Mouse (Mus musculus) thymus, adult 2 months (tissue): ENCODE data around the gene Slc35d1. TPM values are rescaled to one million over a fixed set of nuclear protein-coding genes. Genes with fewer than 3 reads are reported as not detected.
"Not testable (repeated sequence)": the region's sequence is repeated elsewhere in the genome, so short reads cannot be mapped to it uniquely, and the experiment has no call there.

ENCODE experiments used
- DNase-seq: peaks from one replicate; pipeline ENCODE4 v3.0.0; 2021
- H3K27ac ChIP-seq: fragments of 200-500 bp; 2 replicates; pipeline ENCODE4 v1.5.1; 2012; ENCODE audit warnings: low read length, control low read depth; ENCODE audit not compliant: control insufficient read depth, insufficient read depth
- H3K27me3 ChIP-seq: fragments of 200-500 bp; 2 replicates; pipeline ENCODE4 v1.6.1; 2012; ENCODE audit warnings: mild to moderate bottlenecking, low read length, moderate library complexity, mixed read lengths; ENCODE audit not compliant: control insufficient read depth, insufficient read depth
- H3K36me3 ChIP-seq: fragments of 200-500 bp; 2 replicates; pipeline ENCODE4 v1.6.1; 2012; ENCODE audit warnings: mild to moderate bottlenecking, low read length, moderate library complexity; ENCODE audit not compliant: control insufficient read depth, insufficient read depth
- H3K4me1 ChIP-seq: fragments of 200-500 bp; replicated peaks from 2 replicates; pipeline ENCODE4 v1.6.1; 2012; ENCODE audit warnings: low read length; ENCODE audit not compliant: control insufficient read depth, insufficient read depth
- H3K4me3 ChIP-seq: fragments of 200-500 bp; 2 replicates; pipeline ENCODE4 v1.5.1; 2012; ENCODE audit warnings: mild to moderate bottlenecking, low read length, control low read depth, moderate library complexity; ENCODE audit not compliant: control insufficient read depth, insufficient read depth
- CTCF ChIP-seq: fragments of 200-500 bp; IDR thresholded peaks from 2 replicates; pipeline ENCODE4 v1.5.1; 2012; ENCODE audit warnings: mild to moderate bottlenecking, control low read depth, low read length, moderate library complexity, borderline replicate concordance; ENCODE audit not compliant: control insufficient read depth, poor library complexity, insufficient read depth; ENCODE audit errors: extremely low read depth
- POLR2A ChIP-seq: fragments of 200-500 bp; IDR thresholded peaks from 2 replicates; pipeline ENCODE4 v1.6.1; 2012; ENCODE audit warnings: mild to moderate bottlenecking, low read length, control low read depth, moderate library complexity; ENCODE audit not compliant: control insufficient read depth, poor library complexity, insufficient read depth; ENCODE audit errors: extremely low read depth
- WGBS: fragments of 180-500 bp; shearing (Covaris S2); methylation state at CpG from one replicate; pipeline ENCODE4 v1.1.7; 2018; 5-methylcytosine and 5-hydroxymethylcytosine counted together
- polyA plus RNA-seq: library from polyadenylated mRNA; depleted of rRNA; stranded (reverse); fragments of >200 nt; gene quantifications from 2 replicates; pipeline ENCODE4 v1.2.3, GENCODE M21; 2012

Slc35d1 gene
- polyA plus RNA-seq, 1 experiment = 19.9 TPM

DNA sequence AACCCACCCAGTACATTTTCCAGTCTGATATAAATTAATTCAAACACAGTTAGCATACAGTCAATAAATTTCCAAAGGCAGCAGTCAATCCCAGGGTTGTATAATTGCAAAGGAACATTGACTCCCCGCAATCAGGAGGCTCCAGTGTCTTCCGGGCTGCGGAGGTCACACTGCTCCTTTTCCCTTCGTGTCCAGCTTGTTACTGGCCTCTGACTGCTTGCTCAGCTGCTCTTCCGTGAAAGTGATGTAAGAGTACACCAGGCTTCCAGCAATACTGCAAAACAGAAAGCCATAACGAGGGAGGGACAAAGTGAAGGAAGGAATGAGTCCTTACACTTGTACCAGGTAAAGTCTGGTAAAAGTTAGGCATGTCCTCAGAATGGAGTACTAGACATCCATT lies 41.5 kb downstream of the Slc35d1 start:
- Histone ChIP-seq H3K36me3 (peaks cover 22% of the 10 kb centered on the region), H3K4me3 (no peak overlapping the region), H3K27me3 (no peaks in the 10 kb centered on the region), H3K4me1 (peaks cover 37% of the 10 kb centered on the region), H3K27ac (no peak overlapping the region)
- 92% methylated on average over 6 of the region's 6 CpGs for WGBS
- TF ChIP-seq POLR2A = no peak
- no peak for TF ChIP-seq CTCF
- DNase-seq = no peak

DNA sequence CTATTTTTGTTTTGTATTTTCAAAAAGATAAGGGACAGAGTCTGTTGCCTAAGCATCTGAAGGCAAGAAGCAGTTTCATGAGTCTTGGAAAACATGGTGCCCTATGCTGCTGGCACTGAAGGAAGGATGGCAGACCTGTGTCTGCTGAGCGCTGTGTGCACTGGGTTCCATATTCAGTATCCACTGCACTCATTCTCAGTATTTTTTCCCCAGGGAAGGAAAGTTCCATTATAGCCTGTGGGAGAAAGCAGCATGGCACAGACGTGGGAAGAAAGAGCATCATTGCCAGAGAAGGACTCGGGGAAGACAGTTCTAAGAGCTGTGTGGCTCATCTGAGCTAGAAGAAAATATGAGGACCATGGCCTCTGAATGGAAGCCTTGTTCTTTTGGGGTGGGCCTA lies 43.7 kb downstream of the Slc35d1 start:
- WGBS = 94% methylated on average over 3 of the region's 3 CpGs
- TF ChIP-seq CTCF (no peak), POLR2A (no peak)
- H3K27me3 ChIP-seq = no peaks in the 10 kb centered on the region
- peak overlapping the region; percentile 67 for H3K27ac ChIP-seq
- DNase-seq = no peak
- H3K4me3 ChIP-seq = no peak overlapping the region
- H3K36me3 ChIP-seq = peaks cover 17% of the 10 kb centered on the region
- H3K4me1 ChIP-seq = peaks cover 37% of the 10 kb centered on the region

DNA sequence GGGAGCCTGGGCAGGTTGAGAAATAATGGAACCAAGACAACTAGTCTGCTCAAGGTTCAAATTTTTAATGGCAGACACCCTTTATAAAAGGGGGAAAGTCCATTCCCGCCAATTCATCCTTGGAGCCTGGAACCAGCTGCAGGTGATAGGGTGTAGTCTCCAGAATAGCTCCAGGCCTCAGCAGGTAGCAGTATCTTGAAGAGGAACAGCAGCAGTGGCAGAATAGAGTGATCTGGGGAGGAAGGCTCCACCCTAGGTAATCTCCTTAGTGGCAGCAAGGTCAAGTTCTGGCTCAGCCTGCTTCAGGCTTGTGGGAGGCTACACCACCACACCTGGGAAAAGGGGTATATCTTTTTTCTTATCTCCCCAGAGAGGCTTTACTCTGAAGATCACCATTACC lies 48.8 kb downstream of the Slc35d1 start:
- WGBS = 96% methylated on average over 1 of the region's 1 CpGs
- H3K27me3 ChIP-seq, H3K27ac ChIP-seq, DNase-seq, H3K4me3 ChIP-seq: not testable (repeated sequence)
- Histone ChIP-seq H3K4me1 (peaks cover 13% of the 10 kb centered on the region), H3K36me3 (peaks cover 35% of the 10 kb centered on the region)

DNA sequence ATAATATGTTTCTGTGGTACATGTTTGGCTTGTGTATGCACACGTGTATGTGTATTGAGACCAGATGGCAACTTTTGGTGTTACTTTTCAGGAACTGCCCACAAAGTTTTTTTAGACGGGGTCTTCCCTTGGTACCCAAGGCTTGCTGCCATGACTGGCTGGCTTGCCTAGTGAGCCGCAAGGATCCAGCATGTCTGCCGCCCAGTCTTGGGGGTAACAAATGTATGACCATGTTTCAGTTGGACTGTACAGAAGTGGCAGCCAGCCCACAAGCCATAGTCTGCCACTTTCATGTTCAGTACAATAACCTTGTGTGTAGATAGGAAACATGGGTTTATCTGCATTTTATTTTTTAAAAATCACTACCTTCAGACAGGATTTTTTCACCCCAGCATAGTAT lies 56.2 kb downstream of the Slc35d1 start:
- WGBS = 97% methylated on average over 4 of the region's 4 CpGs
- H3K4me1 ChIP-seq = no peaks in the 10 kb centered on the region
- DNase-seq = no peak
- H3K27me3 ChIP-seq = no peaks in the 10 kb centered on the region
- TF ChIP-seq CTCF (no peak), POLR2A (no peak)
- peaks cover 96% of the 10 kb centered on the region for H3K36me3 ChIP-seq
- H3K4me3 ChIP-seq = no peak overlapping the region
- no peak overlapping the region for H3K27ac ChIP-seq

DNA sequence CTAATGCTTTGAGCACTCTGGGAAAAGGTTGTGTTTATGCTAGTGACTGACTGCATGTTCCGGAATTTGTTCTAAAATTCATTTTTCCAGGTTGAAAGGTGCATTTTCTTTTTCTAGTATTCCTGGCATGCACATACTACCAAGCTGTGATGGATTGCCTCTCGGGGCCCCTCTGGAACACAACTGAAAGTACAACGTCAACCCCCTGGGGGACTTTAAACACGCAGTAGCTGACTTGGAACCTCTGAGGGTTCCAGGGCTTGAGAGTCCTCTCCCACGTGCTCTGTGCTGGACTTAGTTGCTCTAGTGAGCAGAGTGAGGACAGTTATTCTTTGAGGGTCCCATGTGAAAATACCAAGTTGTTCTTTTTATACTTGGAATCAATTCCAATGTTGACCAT lies 63.0 kb downstream of the Slc35d1 start:
- peaks cover 99% of the 10 kb centered on the region for H3K36me3 ChIP-seq
- no peak for TF ChIP-seq CTCF
- TF ChIP-seq POLR2A = no peak
- WGBS = 96% methylated on average over 5 of the region's 5 CpGs
- no peaks in the 10 kb centered on the region for H3K27me3 ChIP-seq
- DNase-seq = no peak
- H3K27ac ChIP-seq = no peak overlapping the region
- H3K4me3 ChIP-seq = no peak overlapping the region
- no peaks in the 10 kb centered on the region for H3K4me1 ChIP-seq

DNA sequence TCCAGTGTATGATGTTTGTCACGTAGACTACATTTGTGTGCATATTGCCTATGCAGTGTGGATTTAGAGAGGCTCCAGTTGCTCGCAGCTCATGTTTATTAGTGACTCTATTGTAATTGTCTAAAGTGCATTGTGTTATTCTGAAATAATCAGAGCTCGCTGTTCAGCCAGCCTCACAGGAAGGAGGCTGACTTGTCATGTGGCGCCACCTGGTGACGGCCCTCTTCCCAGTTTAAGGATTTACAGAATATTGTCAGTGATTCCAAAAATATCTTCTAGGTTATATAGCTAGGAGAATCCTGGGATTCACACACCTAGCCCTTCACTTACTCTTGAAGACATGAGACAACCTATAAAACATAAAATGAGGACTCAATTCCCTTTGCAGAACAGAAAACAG lies 68.6 kb downstream of the Slc35d1 start:
- Histone ChIP-seq H3K27me3 (no peaks in the 10 kb centered on the region), H3K4me3 (no peak overlapping the region), H3K27ac (no peak overlapping the region), H3K36me3 (peaks cover 92% of the 10 kb centered on the region), H3K4me1 (no peaks in the 10 kb centered on the region)
- DNase-seq = peak; percentile 85
- WGBS = 50% methylated on average over 5 of the region's 5 CpGs
- peak; percentile 55; the same call in 1 of the 2 replicates for TF ChIP-seq CTCF
- TF ChIP-seq POLR2A = no peak

DNA sequence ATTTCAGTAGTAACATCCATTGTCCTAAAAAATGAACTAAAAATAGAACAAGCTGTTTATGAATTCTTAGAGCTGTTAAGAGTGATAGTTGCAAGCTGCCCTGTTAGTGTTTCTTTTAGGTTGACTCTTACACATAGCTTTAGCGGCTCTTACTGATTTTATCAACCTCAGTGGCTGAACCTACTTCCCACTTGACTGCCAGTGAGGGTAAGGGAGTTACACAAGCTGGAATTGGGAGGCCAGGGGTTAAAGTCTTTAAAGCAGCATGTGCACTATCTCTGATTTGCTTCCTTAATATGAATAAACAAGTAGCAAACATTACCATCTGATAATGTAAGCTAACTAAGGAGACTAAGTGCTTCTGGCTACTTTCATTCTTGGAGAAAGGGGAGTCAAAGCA lies 78.0 kb downstream of the Slc35d1 start:
- Histone ChIP-seq H3K27ac (no peak overlapping the region), H3K4me1 (0 out of 2 replicates have a peak, but pooled peaks cover 2% of the 10 kb centered on the region), H3K4me3 (no peak overlapping the region), H3K36me3 (peaks cover 82% of the 10 kb centered on the region), H3K27me3 (no peaks in the 10 kb centered on the region)
- DNase-seq = no peak
- TF ChIP-seq CTCF (no peak), POLR2A (no peak)
- 9% methylated on average over 1 of the region's 1 CpGs for WGBS
